In the genomic region with DNA sequence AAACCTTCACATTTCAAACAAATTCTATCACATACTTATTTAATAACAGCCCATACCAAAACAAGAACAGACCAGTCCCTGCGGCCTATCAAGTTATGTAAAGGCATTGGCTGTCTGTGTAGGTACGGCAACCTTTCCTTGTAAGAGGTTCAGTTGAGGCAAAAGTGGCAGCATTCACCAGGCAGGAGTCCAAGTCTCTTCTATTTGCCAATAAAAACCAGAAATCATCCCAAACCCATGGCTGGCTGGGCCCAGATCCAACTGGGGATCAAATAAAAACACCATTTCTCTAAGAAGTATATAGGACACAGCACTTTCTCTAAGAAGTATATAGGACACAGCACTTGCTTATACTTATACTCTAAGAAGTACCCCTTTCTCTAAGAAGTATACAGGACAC, we compare ENCODE assay signal across 16 mouse cellular contexts.
DNase-seq lines count a peak whose midpoint lies in the region; ATAC-seq lines count a peak whose summit lies in the region.
"Had no signal": no experiment of that assay in that cellular context is flagged by ENCODE, and none has a peak within 500 bp of the region (broad histone marks: within the 10 kb centered on the region; RNA-seq: fewer than 3 reads in every experiment).

No protein-coding gene starts in this region.

- peak; percentile 40 for DNase-seq in cerebellum, adult 11 months
- DNase-seq in left cerebral cortex, postnatal 4 days, result peak; percentile 24
- DNase-seq in left cerebral cortex, postnatal 36 days (ENCODE audit: low spot score in 2 of 2), result no peak
- peak; percentile 51 for DNase-seq in cerebellum, adult 8-10 months
- DNase-seq in yolk sac, embryonic 10.5 days (ENCODE audit: low spot score), result no peak
- DNase-seq in Muller cell, postnatal 12 days (ENCODE audit: inconsistent ontology term), result no peak
- DNase-seq: heart, postnatal 36 days; liver; lung, adult 18-20 months; lung, postnatal 14 days; spleen, adult 18-20 months; thymus, postnatal 36 days had no signal

- intact Hi-C loops in left cerebral cortex, postnatal 4 days (cut with DNase I), result no loop called here
- intact Hi-C loops in left cerebral cortex, postnatal 36 days (cut with DNase I), result no loop called here

- ATAC-seq in cerebellum, adult (ENCODE audit: insufficient number of reproducible peaks, low FRiP score, low TSS enrichment), result no peak; the same call in 1 of the 2 replicates
- ATAC-seq: forebrain, embryonic 16.5 days; intestine, embryonic 15.5 days; midbrain, embryonic 13.5 days had no signal

Comparison
In these comparisons a context has a peak if more than half of its experiments do, and no peak if none do; other contexts are left out.
1. DNase-seq: peak in cerebellum, adult 11 months (single experiment), left cerebral cortex, postnatal 4 days (single experiment) and cerebellum, adult 8-10 months (single experiment); none in left cerebral cortex, postnatal 36 days (0 of 2), yolk sac, embryonic 10.5 days (single experiment) and Muller cell, postnatal 12 days (single experiment).